Mouse (Mus musculus) CH12.LX (cell line): ENCODE measurements at regions not wholly inside any gene's neighbourhood (a gene's known extent, or its start where the extent isn't known, plus 50 kb on each side); places are given as distances from the start of the nearest gene placed in this dataset.

Experiments used
- DNase-seq: peaks from one replicate; pipeline ENCODE4 v3.0.0-alpha.2; 2013; ENCODE audit errors: extremely low read depth
- H3K27ac ChIP-seq: 2 replicates; pipeline ENCODE4 v1.5.1; 2012; ENCODE audit warnings: low read depth, mild to moderate bottlenecking, control low read depth, moderate library complexity; ENCODE audit not compliant: insufficient read depth
- H3K27me3 ChIP-seq: replicated peaks from 2 replicates; pipeline ENCODE3; 2012; ENCODE audit warnings: inconsistent platforms
- H3K36me3 ChIP-seq, 2 experiments: replicated peaks in 1 of 2; 2 replicates each; pipeline versions ENCODE3 to v1.6.1; 2012; ENCODE audit warnings: inconsistent platforms in 1 of 2, low read length in 1 of 2, mild to moderate bottlenecking in 1 of 2, mixed read lengths in 1 of 2, moderate library complexity in 1 of 2; ENCODE audit not compliant: control insufficient read depth in 1 of 2, insufficient read depth in 1 of 2
- H3K4me1 ChIP-seq, 2 experiments: 2 replicates each; pipeline ENCODE4 v1.6.1; 2012; ENCODE audit warnings: inconsistent platforms in 1 of 2, moderate library complexity in 1 of 2; ENCODE audit not compliant: insufficient read depth in 2 of 2, control insufficient read depth in 1 of 2
- H3K4me2 ChIP-seq: 2 replicates; pipeline ENCODE4 v1.6.1; 2012; ENCODE audit warnings: low read depth, mild to moderate bottlenecking, control low read depth; ENCODE audit not compliant: poor library complexity, insufficient read depth, severe bottlenecking
- H3K4me3 ChIP-seq, 3 experiments: fragments of 150-350 bp in 1 of 3; sonication (generic) in 1 of 3; replicated peaks in 1 of 3; 2 replicates each; pipeline versions ENCODE3 to v1.5.1; 2011 to 2012; ENCODE audit warnings: low read depth in 2 of 3, low read length in 2 of 3, mild to moderate bottlenecking in 2 of 3, moderate library complexity in 2 of 3, control low read depth in 1 of 3, improper control_type of control experiment in 1 of 3, inconsistent platforms in 1 of 3, mixed read lengths in 1 of 3; ENCODE audit not compliant: poor library complexity in 1 of 3
- H3K79me2 ChIP-seq: replicated peaks from 2 replicates; pipeline ENCODE4 v1.6.1; 2012; ENCODE audit warnings: mild to moderate bottlenecking, moderate library complexity; ENCODE audit not compliant: control insufficient read depth, poor library complexity, insufficient read depth, severe bottlenecking; ENCODE audit errors: extremely low read depth
- H3K9ac ChIP-seq: 2 replicates; pipeline ENCODE4 v1.6.1; 2012; ENCODE audit warnings: low read depth, mild to moderate bottlenecking, control low read depth, moderate library complexity; ENCODE audit not compliant: insufficient read depth
- H3K9me3 ChIP-seq: replicated peaks from 2 replicates; pipeline ENCODE3; 2012; ENCODE audit warnings: low read length, inconsistent platforms, mixed read lengths
- BHLHE40 ChIP-seq: IDR thresholded peaks from 2 replicates; pipeline ENCODE4 v1.6.1; 2011; ENCODE audit warnings: mild to moderate bottlenecking, low read depth, low read length, improper control_type of control experiment
- CHD1 ChIP-seq: IDR thresholded peaks from 2 replicates; pipeline ENCODE4 v1.6.1; 2012; ENCODE audit warnings: low read depth, low read length, improper control_type of control experiment, inconsistent platforms
- CHD2 ChIP-seq: IDR thresholded peaks from 2 replicates; pipeline ENCODE4 v1.6.1; 2011; ENCODE audit warnings: low read length, improper control_type of control experiment
- CTCF ChIP-seq, 2 experiments: IDR thresholded peaks in 1 of 2; conservative IDR thresholded peaks in 1 of 2; 2 replicates each; pipeline ENCODE4 v1.5.1; 2011 to 2012; ENCODE audit warnings: low read depth in 2 of 2, low read length in 2 of 2, improper control_type of control experiment in 1 of 2, inconsistent platforms in 1 of 2, mild to moderate bottlenecking in 1 of 2, moderate library complexity in 1 of 2
- ELF1 ChIP-seq: IDR thresholded peaks from 2 replicates; pipeline ENCODE4 v1.6.1; 2014; ENCODE audit warnings: low read depth, mild to moderate bottlenecking, inconsistent platforms, low read length, improper control_type of control experiment
- EP300 ChIP-seq: IDR thresholded peaks from 2 replicates; pipeline ENCODE4 v1.6.1; 2011; ENCODE audit warnings: low read length, improper control_type of control experiment
- GABPA ChIP-seq: IDR thresholded peaks from 2 replicates; pipeline ENCODE4 v1.6.1; 2012; ENCODE audit warnings: low read depth, low read length, improper control_type of control experiment, inconsistent platforms; ENCODE audit not compliant: insufficient replicate concordance
- JUND ChIP-seq: conservative IDR thresholded peaks from 2 replicates; pipeline ENCODE4 v1.6.1; 2011; ENCODE audit warnings: low read depth, low read length, improper control_type of control experiment
- MEF2A ChIP-seq: IDR thresholded peaks from 2 replicates; pipeline ENCODE4 v1.6.1; 2014; ENCODE audit warnings: low read depth, mild to moderate bottlenecking, inconsistent platforms, low read length, improper control_type of control experiment, borderline replicate concordance
- NRF1 ChIP-seq: IDR thresholded peaks from 2 replicates; pipeline ENCODE4 v1.6.1; 2014; ENCODE audit warnings: low read depth, mild to moderate bottlenecking, inconsistent platforms, low read length, improper control_type of control experiment, moderate library complexity
- PAX5 ChIP-seq: IDR thresholded peaks from 2 replicates; pipeline ENCODE4 v1.6.1; 2012; ENCODE audit warnings: low read length, inconsistent platforms, mixed read lengths
- POLR2AphosphoS2 ChIP-seq: IDR thresholded peaks from 2 replicates; pipeline ENCODE4 v1.6.1; 2011; ENCODE audit warnings: low read depth, low read length, improper control_type of control experiment
- RAD21 ChIP-seq: IDR thresholded peaks from 2 replicates; pipeline ENCODE4 v1.6.1; 2011; ENCODE audit warnings: low read depth, mild to moderate bottlenecking, low read length, improper control_type of control experiment, moderate library complexity
- RCOR1 ChIP-seq: conservative IDR thresholded peaks from 2 replicates; pipeline ENCODE4 v1.6.1; 2012; ENCODE audit warnings: low read depth, mild to moderate bottlenecking, inconsistent platforms, low read length, improper control_type of control experiment
- SIN3A ChIP-seq: IDR thresholded peaks from 2 replicates; pipeline ENCODE4 v1.6.1; 2012; ENCODE audit warnings: low read length, improper control_type of control experiment, inconsistent platforms
- TBP ChIP-seq: conservative IDR thresholded peaks from 2 replicates; pipeline ENCODE4 v1.6.1; 2011; ENCODE audit warnings: low read depth, low read length, improper control_type of control experiment
- TCF12 ChIP-seq: IDR thresholded peaks from 2 replicates; pipeline ENCODE4 v1.6.1; 2014; ENCODE audit warnings: low read depth, mild to moderate bottlenecking, inconsistent platforms, low read length, improper control_type of control experiment
- ZC3H11A ChIP-seq: IDR thresholded peaks from 2 replicates; pipeline ENCODE4 v1.6.1; 2012; ENCODE audit warnings: low read depth, mild to moderate bottlenecking, inconsistent platforms, low read length, improper control_type of control experiment
- ZKSCAN1 ChIP-seq: IDR thresholded peaks from 2 replicates; pipeline ENCODE4 v1.6.1; 2012; ENCODE audit warnings: low read depth, inconsistent platforms, low read length, improper control_type of control experiment, borderline replicate concordance
- ZMIZ1 ChIP-seq: IDR thresholded peaks from 2 replicates; pipeline ENCODE4 v1.6.1; 2012; ENCODE audit warnings: low read depth, mild to moderate bottlenecking, inconsistent platforms, low read length, improper control_type of control experiment
- ZNF384 ChIP-seq: IDR thresholded peaks from 2 replicates; pipeline ENCODE4 v1.6.1; 2012; ENCODE audit warnings: low read depth, low read length, improper control_type of control experiment, inconsistent platforms
- dilution Hi-C: fragments of 300-500 bp; cut with MboI; formaldehyde crosslinking; loops from 2 replicates; pipeline ENCODE4 v1.14.3; 2020; ENCODE audit warnings: low sequenced_read_pairs; ENCODE audit not compliant: extremely low pct_unique_long_range_greater_than_20kb, extremely low pct_ligation_motif_present
- in situ Hi-C: fragments of 300-500 bp; cut with MboI; formaldehyde crosslinking; loops from 3 replicates; pipeline ENCODE4 v1.14.3; 2019; ENCODE audit warnings: low sequenced_read_pairs, low pct_ligation_motif_present, low pct_unique_long_range_greater_than_20kb, mixed read lengths

GRCm38 (mm10) chr15:36921384-36921783, 86.2 kb downstream of the Zfp706 start:
- H3K4me2 ChIP-seq: no peak overlapping the region
- no peak overlapping the region for H3K9ac ChIP-seq
- peaks cover 0 to 23% of the 10 kb centered on the region in 2 experiments; a peak in 2 of 4 replicates for H3K4me1 ChIP-seq
- no peak for DNase-seq
- no peaks in the 10 kb centered on the region for H3K79me2 ChIP-seq
- H3K9me3 ChIP-seq: no peaks in the 10 kb centered on the region
- no peaks in the 10 kb centered on the region for H3K27me3 ChIP-seq
- in situ Hi-C loops: no loop called here
- H3K4me3 ChIP-seq: no peak overlapping the region
- H3K27ac ChIP-seq: no peak overlapping the region
- TF ChIP-seq MEF2A: no peak
- no peak for TF ChIP-seq GABPA
- TF ChIP-seq ZC3H11A: no peak
- no peak for TF ChIP-seq CHD2
- TF ChIP-seq ELF1: no peak
- TF ChIP-seq PAX5: no peak
- no peak for TF ChIP-seq JUND
- TF ChIP-seq TCF12: no peak
- no peak for TF ChIP-seq POLR2AphosphoS2
- no peak for TF ChIP-seq RCOR1
- TF ChIP-seq SIN3A: no peak
- TF ChIP-seq BHLHE40: no peak
- no peak for TF ChIP-seq TBP
- TF ChIP-seq ZNF384: no peak
- H3K36me3 ChIP-seq: no peaks in the 10 kb centered on the region
- dilution Hi-C loops: no loop called here

GRCm38 (mm10) chr15:36920886-36921285, 86.7 kb downstream of the Zfp706 start:
- dilution Hi-C loops: no loop called here
- no peaks in the 10 kb centered on the region for H3K79me2 ChIP-seq
- H3K27ac ChIP-seq: no peak overlapping the region
- no peaks in the 10 kb centered on the region for H3K36me3 ChIP-seq
- no peak for DNase-seq
- H3K4me1 ChIP-seq: peaks cover 0 to 23% of the 10 kb centered on the region in 2 experiments; a peak in 2 of 4 replicates
- TF ChIP-seq EP300: no peak
- in situ Hi-C loops: no loop called here
- no peaks in the 10 kb centered on the region for H3K9me3 ChIP-seq
- H3K4me2 ChIP-seq: no peak overlapping the region
- no peak overlapping the region for H3K9ac ChIP-seq
- H3K27me3 ChIP-seq: no peaks in the 10 kb centered on the region
- H3K4me3 ChIP-seq: no peak overlapping the region

GRCm38 (mm10) chr15:36919704-36920103, 87.9 kb downstream of the Zfp706 start:
- in situ Hi-C loops: no loop called here
- dilution Hi-C loops: no loop called here
- Histone ChIP-seq H3K9ac (no peak overlapping the region), H3K27me3 (no peaks in the 10 kb centered on the region), H3K4me2 (no peak overlapping the region), H3K36me3 (no peaks in the 10 kb centered on the region), H3K9me3 (no peaks in the 10 kb centered on the region), H3K79me2 (no peaks in the 10 kb centered on the region), H3K27ac (no peak overlapping the region), H3K4me1 (peaks cover 0 to 21% of the 10 kb centered on the region in 2 experiments; a peak in 2 of 4 replicates), H3K4me3 (no peak overlapping the region)
- TF ChIP-seq RCOR1 (no peak), ZKSCAN1 (no peak), RAD21 (no peak), ZMIZ1 (no peak), CTCF (conservative IDR thresholded peaks at IDR 0.05 in 1 of 2, IDR thresholded peaks at IDR 0.05 in 1 of 2; ENCODE audit: low read depth in 2 of 2, low read length in 2 of 2) (no peak), NRF1 (no peak), CHD1 (no peak)
- DNase-seq: no peak
